Mouse (Mus musculus) olfactory bulb, adult 2 months (tissue): ENCODE measurements around the gene Gp9. TPM values are rescaled to one million over a fixed set of nuclear protein-coding genes. Genes with fewer than 3 reads are reported as not detected.

ENCODE experiments used
- H3K27ac ChIP-seq: fragments of 200-500 bp; 2 replicates; pipeline ENCODE4 v1.5.1; 2012; ENCODE audit warnings: low read depth, low read length; ENCODE audit not compliant: insufficient read depth
- H3K4me1 ChIP-seq: fragments of 200-500 bp; 2 replicates; pipeline ENCODE4 v1.6.1; 2012; ENCODE audit warnings: low read length; ENCODE audit not compliant: control insufficient read depth, insufficient read depth
- H3K4me3 ChIP-seq: fragments of 200-500 bp; 2 replicates; pipeline ENCODE4 v1.5.1; 2012; ENCODE audit warnings: mild to moderate bottlenecking, low read depth, low read length, moderate library complexity; ENCODE audit not compliant: insufficient read depth
- CTCF ChIP-seq: fragments of 200-500 bp; IDR thresholded peaks from 2 replicates; pipeline ENCODE4 v1.5.1; 2012; ENCODE audit warnings: low read depth, mild to moderate bottlenecking, low read length, moderate library complexity; ENCODE audit not compliant: insufficient read depth
- POLR2A ChIP-seq: fragments of 200-500 bp; IDR thresholded peaks from 2 replicates; pipeline ENCODE4 v1.6.1; 2012; ENCODE audit warnings: mild to moderate bottlenecking, low read depth, low read length, moderate library complexity; ENCODE audit not compliant: insufficient read depth
- WGBS: fragments of 180-500 bp; shearing (Covaris S2); methylation state at CpG from one replicate; pipeline ENCODE4 v1.1.7; 2018; 5-methylcytosine and 5-hydroxymethylcytosine counted together
- polyA plus RNA-seq: library from polyadenylated mRNA; stranded (reverse); fragments of >200 nt; gene quantifications from 2 replicates; pipeline ENCODE4 v1.2.4, GENCODE M21; 2012; ENCODE audit warnings: low replicate concordance; ENCODE audit not compliant: missing spikeins, insufficient read depth, insufficient read length

Gp9 gene
- polyA plus RNA-seq, 1 experiment: not detected

DNA sequence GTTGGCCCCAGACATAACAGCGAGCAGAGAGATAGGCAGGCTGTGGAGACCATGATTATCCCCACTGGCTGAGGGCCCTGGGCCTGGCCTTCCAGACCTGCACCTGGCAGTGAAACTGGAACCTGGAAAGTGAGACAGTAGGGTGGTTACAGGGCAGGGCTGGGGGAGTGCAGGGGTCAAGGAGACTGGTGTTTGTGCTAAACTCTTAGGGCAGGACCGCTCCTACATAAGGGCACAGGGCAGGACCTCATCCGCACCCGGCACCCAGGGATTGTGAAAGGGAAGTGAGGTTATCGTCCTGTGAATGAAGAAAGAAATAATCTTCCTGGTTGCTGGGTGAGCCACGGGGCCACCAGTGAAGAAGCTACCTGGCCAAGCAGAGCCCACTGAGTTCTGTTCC is 11.9 kb downstream of the Gp9 start:
- Histone ChIP-seq H3K4me1 (peaks cover 5% of the 10 kb centered on the region; the same call in 1 of the 2 replicates), H3K4me3 (no peak overlapping the region), H3K27ac (no peak overlapping the region)
- no peak for TF ChIP-seq POLR2A
- no peak for TF ChIP-seq CTCF
- WGBS: 88% methylated on average over 6 of the region's 6 CpGs

DNA sequence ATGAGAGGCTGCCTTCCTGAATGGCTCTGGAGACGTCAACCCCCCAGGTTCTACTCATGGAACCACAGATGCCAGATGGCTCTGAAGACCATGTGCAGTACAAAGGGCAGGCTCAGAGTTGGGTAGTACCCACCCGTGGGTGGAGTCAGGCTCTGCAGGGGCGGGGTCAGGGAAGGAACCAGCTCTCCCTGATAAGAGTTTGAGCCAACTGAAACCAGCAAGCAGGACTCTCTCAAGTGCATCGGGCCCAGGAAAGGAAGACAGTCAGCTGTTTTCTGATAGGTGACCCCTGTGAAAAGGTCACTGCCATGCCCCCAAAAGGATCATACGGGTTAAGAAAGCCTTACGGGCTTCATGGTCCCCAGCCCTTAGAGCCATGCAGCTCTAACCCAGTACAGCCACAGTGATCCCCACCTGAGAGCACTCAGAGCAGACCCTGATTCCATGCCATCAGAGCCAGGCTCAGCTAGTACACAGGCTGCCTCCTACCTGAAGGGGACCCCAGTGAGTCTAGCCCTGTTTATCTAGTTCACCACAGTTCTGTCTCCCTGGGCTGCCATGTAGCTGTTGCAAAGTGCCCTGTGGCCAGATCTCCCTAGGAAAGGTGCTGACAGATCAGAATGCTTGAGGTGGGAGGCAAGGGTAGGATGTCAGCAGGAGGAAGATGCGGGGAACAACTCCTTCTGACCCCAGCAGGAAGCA is 13.1 kb downstream of the Gp9 start:
- Histone ChIP-seq H3K27ac (no peak overlapping the region), H3K4me3 (no peak overlapping the region), H3K4me1 (peaks cover 5% of the 10 kb centered on the region; the same call in 1 of the 2 replicates)
- 83% methylated on average over 7 of the region's 7 CpGs for WGBS
- TF ChIP-seq POLR2A (no peak), CTCF (no peak)

DNA sequence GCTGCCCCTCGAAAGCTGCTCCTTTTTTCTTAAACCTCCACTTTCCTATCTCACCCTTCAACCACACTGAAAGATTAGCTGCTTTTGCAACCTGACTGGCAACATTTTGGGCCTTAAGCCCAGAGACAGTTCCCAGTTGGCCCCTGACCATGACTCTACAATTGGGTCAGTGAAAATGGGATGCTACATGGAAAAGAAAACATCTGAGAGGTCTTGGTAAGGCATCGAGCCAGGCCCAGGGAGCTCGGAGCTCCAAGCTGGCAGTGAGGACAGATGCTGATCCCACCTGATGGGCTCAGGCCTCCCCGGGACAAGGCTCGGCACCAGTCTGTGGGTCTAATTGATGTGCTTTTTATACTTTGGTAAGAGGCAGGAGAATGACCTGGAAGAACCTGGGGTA is 14.0 kb downstream of the Gp9 start:
- no peak overlapping the region for H3K4me3 ChIP-seq
- no peak for TF ChIP-seq POLR2A
- 87% methylated on average over 5 of the region's 5 CpGs for WGBS
- peaks cover 5% of the 10 kb centered on the region; the same call in 1 of the 2 replicates for H3K4me1 ChIP-seq
- no peak overlapping the region for H3K27ac ChIP-seq

DNA sequence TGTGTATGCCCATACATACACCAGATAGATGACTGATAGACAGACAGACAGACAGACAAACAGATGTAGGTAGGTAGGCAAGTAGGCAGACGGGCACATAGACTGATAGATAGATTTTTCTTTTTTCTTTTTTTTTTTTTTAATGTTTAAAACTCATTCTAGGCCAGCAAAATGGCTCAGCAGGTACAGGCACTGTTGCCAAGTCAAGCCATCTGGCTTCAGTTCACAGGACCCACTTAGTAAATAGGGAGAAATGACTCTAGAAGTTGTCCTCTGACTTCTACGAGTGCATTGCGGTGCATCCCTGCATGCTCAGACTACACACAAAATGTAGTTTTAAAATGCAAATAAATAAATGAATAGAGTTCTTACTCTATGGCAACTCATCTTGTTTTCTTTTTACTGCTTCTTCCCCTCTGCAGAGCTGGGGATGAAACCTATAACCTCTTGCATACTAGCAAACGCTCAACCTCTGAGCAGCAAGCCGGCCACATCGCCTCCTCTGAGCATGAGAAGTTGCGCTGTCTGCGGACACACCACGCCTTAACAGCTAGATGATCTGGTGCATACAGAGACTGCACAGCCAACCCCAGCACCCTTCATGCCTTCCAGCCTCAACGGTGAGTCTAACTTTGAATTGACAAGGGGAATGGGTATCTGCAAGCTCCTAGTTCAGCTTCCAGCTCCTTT is 16.1 kb downstream of the Gp9 start:
- Histone ChIP-seq H3K4me3 (no peak overlapping the region), H3K4me1 (peaks cover 9% of the 10 kb centered on the region; the same call in 1 of the 2 replicates), H3K27ac (no peak overlapping the region)
- 92% methylated on average over 10 of the region's 10 CpGs for WGBS
- TF ChIP-seq CTCF (no peak), POLR2A (no peak)

DNA sequence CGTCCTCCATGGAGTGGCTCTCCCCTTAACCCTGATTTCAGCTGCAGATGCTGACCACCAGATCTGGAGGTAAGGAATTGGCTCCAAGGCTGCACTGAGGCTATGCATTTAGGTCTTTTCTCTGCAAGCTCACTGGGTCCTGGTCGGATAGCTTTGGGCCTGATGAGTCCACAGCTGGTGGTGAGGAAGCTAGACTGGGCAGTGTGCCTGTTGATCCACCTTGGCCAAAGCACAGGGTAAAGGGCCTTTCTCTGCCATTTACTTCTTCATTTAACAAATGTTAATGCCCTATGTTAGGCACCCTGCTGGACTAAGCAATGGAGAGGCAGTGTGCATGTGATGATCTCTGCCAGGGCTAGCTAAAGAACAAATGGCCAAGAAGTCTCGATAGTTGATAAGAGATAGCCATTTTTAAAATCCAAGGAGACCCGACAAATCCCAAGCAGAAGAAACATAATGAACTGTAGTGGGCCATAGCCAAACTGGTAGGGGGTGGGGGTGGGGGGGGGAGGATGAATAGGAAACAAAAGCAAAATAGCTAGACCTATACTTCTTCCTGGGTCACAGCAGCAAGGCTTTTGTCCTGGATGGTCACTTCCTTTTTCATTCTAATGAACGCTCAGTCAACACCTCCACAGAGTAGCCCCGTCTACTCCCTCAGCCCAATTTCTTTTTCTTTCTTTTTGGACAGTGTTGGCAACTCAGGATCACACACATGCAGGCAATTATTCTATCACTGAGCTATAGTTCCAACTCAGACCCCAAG is 17.7 kb downstream of the Gp9 start:
- peaks cover 4% of the 10 kb centered on the region; the same call in 1 of the 2 replicates for H3K4me1 ChIP-seq
- WGBS: 72% methylated on average over 6 of the region's 6 CpGs
- H3K27ac ChIP-seq: no peak overlapping the region
- TF ChIP-seq CTCF (no peak), POLR2A (no peak)
- no peak overlapping the region for H3K4me3 ChIP-seq

DNA sequence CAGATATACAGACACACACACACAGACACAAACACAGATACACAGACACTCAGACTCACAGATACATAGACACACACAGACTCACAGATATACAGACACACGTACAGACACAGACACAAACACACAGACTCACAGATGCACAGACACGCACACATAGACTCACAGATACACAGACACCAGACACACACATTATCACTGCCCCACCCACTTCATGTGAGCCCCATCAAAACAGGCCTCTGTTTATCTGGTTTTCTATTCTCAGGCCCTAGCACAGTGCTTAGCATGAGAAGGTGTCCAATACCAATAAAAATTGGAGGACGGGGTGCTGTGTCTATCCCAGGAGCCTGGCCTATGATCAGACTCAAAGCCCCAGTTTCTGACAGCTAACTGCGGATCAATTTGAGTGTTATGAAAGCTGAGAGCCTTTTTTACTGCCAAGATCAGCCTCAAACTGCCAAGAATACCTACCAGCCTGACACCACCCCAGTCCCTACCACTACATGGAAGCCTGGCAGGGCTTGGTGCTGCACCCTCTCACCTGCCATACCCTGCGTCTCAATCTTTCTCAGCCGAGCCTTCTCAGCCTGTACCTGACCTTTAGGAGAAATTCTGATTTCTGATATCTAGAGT is 18.5 kb downstream of the Gp9 start:
- TF ChIP-seq POLR2A (no peak), CTCF (no peak)
- 90% methylated on average over 6 of the region's 6 CpGs for WGBS
- Histone ChIP-seq H3K4me3 (no peak overlapping the region), H3K4me1 (peaks cover 4% of the 10 kb centered on the region; the same call in 1 of the 2 replicates), H3K27ac (no peak overlapping the region)

DNA sequence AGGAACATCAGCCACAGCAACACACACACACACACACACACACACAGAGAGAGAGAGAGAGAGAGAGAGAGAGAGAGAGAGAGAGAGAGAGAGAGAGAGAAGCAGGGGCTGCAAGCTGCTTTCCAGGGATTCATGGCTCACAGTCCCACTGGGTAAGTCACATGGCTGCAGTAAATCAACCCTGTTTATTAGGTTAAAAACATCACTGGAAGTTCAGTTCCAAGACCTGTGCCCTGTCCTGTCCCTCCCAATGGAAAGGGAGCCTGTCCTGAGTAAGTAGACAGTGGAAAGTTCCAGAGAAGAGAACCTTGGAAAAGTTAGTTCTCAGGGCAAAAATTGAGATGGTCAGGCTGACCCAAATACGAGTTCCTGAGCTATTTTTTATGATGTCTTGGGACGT is 19.4 kb downstream of the Gp9 start:
- WGBS: 30% methylated on average over 2 of the region's 2 CpGs
- Histone ChIP-seq H3K4me1 (peaks cover 4% of the 10 kb centered on the region; the same call in 1 of the 2 replicates), H3K27ac (no peak overlapping the region), H3K4me3 (no peak overlapping the region)
- no peak for TF ChIP-seq POLR2A
- TF ChIP-seq CTCF: no peak

DNA sequence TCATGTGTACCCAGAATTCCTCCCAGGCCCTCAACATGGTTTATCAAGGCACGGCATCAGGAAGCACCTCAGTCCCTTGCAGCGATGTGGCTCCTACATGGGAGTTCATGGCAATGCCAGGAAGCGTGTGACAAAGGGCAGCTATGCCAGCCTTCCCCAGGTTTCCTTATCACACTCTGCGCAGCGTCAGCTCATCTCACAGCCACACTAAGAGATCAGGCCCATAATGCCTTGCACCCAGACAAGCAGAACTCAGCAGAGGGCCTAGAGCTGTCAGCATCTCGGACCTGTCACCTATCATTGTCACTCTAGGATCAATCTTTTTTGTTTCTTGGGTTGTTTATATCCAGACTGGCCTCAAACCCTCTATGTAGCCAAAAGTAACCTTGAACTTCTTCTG is 21.7 kb downstream of the Gp9 start:
- 91% methylated on average over 6 of the region's 6 CpGs for WGBS
- Histone ChIP-seq H3K27ac (no peak overlapping the region), H3K4me3 (no peak overlapping the region), H3K4me1 (peaks cover 4% of the 10 kb centered on the region; the same call in 1 of the 2 replicates)
- no peak for TF ChIP-seq CTCF
